Mouse (Mus musculus) embryo, embryonic 9.5 days (tissue): ENCODE results near the gene Ntn3.

Source experiments
- DNase-seq: peaks from one replicate; pipeline ENCODE4 v3.0.0-alpha.2; 2017; ENCODE audit errors: extremely low spot score

Ntn3 gene

DNA sequence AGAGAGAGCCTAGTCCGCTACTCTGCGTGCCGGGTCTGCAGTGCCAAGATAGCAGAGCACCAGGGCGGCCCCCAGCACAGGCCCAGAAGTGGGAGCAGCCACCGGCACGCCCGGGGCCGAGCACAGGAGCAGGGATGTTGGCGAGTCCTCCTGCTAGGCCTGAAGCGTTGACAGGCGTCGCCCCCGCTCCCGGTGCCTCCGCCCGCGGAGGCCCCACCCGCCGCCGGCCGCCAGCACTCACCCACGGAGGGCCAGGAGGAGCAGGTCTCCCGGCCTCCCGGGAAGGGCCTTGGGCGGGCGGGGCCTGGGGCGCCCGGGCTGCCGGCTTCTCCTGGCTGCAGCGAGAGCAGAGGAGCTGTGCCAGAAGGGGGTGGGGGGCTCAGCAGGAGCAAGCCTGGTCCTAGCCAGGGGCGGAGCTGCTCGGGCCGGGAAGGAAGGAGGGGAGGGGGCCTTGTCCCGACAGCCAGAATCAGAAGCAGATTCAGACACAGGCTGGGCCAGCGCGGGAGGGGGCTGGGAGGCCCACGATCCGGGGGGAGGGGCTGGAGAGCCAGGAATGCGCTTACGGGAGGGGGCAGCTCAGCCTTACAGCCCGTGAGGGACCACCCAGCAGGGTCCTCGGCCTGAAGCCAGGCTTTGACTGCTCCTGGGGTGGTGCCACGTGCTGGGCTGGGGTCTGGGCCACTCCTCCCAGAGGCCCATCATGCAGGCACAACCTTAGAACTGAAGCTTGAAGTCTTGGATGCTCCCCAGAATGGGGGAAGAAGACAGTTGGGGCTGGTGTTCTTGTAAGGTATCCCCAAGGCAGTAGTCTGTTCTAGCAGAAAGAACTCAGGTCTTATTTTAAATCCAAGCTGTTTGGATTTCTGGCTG, at the start of gene Ntn3:
Gene Ntn3 (minus strand): TSS at position 489 of the 873 bp plus-strand sequence.
- DNase-seq, result peak; percentile 86

DNA sequence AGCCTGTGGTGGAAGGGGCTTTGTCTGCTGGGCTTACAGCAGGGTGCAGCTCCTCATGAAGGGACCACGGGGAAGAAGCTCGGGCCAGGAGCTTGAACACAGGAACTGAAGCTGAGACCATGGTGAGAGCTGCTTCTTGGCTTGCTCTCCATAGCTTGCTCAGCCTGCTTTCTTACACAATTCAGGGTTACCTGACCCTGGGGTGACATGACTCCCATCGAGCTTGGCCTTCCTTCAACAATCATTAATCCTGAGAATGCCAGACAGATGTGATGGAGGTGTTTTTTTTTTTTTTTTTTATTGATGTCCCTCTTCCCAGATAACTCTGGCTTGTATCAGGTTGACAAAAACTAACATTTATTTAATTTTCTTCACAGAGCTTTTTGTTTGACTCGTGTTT, 49.6 kb upstream of the Ntn3 start:
- no peak for DNase-seq

DNA sequence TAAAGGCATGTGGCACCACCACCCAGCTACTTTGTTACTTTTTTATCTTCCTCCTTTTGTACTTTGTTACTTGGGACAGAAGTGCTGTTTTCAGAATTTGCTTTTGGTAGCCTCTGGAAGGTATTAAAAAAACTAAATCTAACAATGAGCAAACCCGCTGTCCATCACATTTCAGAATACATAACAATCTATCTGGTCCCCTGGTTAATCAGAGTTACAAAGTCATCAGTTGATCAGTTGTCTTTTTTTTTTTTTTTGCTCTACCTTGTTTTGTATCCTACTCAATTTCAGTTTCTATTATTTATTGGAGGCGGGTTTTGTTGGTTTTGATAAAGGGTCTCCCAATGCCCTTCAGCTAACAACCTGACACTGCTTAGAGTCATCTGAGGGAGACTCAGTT, 43.0 kb upstream of the Ntn3 start:
- no peak for DNase-seq

DNA sequence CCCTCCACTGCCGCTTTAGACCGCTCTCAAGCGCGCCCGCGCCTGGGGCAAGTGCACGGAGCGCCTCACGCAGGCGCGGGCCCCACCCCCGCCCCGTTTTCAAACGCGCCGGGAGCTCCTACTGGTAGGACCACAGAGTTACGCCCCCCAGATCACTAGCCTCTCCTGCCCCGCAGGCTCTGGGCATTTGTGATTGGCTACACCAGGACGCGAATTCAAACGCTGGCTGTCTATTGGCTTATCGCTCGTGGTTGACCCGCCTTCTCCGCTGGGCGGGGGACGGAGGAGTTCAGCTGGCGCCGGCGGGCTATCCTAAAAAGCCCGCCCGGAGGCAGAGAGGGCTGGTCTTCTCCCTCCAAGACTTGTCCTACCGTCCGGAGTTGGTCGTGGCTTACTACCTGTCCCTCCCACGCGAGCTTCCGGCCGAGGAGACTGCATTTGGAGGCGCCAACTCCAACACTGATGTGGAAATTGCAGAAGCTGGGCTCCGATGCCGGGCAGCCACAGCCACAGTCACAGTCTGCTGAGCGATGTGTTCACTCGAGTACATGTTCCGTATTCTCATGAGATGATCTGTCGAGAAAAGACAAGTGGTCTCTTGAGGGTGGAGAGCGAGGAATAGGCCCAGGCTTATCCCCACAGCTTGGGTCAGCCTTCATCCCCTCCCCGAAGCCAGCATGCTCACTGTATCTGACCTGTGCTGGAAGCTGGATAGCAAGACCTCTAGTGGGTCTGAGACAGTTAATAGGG, 42.2 kb upstream of the Ntn3 start, which contains the start of gene Ccnf:
Gene Ccnf (minus strand): TSS at position 165 of the 750 bp plus-strand sequence.
- DNase-seq, result peak; percentile 98

DNA sequence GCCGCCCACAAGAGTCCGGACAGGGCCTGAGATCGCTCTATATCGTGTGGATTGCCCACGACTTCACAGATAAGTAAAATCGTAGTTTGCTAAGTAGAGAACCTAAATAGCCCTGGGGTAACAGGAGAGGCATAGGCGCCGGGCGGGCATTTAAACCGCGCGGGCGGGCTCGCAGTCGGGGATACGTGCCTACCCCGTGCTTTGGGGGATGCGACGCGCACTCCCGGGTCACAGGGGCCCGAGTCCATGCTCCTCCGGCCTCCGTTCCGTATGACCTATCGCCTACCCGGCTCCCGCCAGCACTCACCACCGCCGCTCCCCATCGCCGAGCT, 41.6 kb upstream of the Ntn3 start:
- no peak for DNase-seq

DNA sequence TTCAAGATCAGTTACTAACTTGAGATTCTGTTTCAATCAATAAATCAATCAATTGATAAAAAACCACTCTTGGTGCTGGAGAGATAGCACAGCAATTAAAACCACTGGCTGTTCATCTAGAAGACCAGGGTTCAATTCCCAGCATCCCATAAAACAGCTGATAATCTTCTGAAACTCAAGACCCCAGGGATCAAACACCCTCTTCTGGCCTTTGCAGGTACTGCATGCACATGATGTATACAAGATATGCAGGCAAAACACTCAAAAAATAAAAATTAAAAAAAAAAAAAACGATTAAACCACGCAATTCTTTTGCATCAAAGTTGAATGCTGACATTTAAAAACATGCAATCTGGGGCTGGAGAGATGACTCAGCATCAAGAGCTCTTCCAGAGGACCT, 39.3 kb upstream of the Ntn3 start:
- no peak for DNase-seq

DNA sequence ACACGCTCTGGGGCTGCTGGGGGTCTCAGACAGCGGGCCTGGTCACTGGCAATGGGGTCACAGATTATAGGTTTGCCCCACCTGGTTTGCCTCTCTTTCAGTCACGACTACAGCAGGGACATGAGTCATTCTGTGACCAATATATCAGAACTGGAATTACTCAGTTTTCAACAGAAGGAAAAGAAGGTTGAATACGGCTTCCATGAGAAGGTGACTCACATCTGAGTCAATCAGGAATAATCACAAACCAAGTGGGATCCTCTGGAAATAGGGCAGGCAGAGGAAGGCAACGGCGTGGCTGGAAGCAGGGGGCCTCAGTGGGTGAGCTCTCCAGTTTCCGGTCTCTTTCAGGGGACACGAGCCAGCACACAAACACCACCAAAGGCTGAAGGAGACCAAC, 34.7 kb upstream of the Ntn3 start:
- DNase-seq, result no peak

DNA sequence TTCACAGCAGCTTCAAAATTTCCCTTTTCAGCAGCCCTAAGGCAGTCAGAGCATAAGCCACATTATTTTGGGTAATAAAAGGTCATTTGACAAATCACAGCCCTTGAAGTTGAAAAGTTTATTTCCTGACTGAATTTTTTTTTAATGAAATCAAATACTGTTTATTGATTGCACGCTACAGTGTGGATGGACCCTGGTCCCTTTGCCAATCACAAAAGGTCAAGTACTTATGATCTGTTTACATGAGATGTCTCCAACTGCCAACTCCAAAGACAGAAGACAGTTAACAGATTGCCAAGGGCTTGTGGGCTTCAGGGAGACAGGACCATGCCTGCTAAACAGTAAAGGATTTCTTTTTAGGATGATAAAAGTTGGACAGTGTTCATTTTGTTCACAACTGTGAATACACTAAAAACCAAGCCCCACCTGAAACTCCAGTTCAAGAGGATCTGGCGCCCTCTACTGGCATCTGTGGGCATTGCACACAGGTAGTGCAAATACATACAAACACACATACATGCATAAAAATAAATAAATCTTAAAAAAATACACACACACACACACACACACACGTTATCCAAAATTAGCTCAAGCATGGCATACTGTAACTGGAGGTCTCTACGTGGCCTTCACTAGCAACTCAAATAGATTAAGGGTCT, 34.1 kb upstream of the Ntn3 start:
- peak; percentile 27 for DNase-seq

DNA sequence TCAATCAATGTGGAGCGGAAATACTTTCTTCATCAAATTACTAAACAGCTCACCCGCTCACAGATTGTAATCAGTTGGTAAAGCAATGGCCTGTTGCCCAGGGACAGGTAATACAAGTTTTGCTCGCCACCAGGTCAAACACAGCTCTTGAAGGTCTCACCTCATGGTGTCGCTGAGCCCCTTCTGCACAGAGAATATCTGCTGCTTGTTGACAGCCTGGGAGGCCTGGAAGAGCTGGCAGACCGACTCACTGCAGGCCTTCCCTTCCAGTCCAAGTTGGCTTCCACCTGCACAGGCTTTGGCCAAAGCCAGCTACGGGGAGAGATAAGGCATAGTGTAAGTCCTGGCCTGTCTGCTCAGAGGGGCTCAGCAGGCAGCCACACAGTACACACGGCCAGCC, 27.6 kb upstream of the Ntn3 start:
- no peak for DNase-seq

DNA sequence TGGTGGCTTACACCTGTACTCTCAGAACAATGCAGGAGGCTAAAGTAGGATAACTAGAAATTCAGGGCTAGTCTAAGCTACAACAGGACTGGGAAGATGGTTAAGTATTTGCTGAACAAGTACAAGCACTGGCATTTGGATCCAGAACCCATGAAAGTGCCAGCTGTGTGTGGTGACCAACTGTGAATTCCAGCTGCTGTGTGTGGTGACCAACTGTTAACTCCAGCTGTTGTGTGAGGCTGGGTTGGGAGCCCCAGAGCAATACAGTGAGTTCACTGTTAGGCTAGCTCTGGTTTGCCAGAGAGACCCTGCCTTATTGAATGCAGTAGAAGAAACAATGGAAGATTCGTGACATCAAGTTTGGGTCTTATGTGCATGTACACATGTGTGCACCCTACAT, 27.1 kb upstream of the Ntn3 start:
- DNase-seq, result no peak

DNA sequence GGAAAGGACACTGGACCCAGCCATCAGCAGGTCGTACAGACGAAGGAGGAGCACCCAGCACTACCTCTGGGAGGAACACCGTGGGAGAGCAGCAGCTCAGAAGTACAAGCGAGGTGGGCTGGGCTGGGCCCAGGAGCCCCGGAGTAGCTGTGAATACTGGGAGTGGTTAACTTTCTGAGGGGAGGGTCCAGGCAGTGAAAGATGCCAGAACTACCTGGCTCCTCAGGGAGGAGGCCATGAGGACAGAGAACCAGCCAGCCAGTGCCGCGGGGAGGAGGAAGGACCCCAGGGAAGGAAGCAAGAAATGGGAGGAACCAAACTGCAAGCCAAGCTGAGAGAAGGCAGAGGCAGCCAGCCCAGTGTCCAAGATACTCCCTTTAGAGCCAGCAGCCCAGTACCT, 18.6 kb upstream of the Ntn3 start:
- no peak for DNase-seq

DNA sequence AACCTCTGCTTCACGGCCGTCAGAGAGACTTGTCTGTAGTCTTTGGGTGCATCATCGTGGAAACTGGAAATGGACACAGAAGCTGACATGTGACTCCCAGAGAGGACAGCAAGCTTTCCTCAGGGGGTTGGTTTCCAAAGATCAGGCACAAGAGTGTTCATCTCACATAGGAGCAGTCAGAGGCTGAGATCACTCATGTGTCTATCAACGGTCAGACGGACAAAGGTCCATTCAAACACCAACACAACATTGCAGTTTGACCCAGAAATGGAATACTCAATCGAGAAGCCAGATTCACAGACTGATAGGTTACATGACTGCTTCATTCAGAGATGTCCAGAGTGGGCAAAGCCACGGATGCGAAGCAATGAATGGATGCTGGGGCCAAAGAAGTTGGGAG, 17.4 kb upstream of the Ntn3 start:
- DNase-seq, result no peak

DNA sequence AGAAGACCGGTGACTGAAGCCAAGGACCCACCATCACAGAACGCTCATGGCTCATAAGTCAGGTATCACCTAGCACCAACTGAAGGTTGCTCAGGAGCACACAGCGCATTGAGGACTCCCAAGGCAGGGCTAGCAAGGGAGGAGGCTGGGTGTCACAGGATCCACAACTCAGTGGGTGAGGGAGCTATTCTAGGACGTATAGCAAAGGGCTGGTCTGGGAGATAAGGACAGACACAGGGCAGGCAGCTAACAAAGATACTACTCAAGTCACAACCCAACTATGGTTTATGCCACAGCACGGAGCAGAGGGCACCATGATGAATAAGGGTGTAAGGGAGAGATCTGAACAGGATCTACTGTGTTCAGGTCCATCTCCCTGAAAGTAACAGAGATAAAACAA, 16.5 kb upstream of the Ntn3 start:
- no peak for DNase-seq

DNA sequence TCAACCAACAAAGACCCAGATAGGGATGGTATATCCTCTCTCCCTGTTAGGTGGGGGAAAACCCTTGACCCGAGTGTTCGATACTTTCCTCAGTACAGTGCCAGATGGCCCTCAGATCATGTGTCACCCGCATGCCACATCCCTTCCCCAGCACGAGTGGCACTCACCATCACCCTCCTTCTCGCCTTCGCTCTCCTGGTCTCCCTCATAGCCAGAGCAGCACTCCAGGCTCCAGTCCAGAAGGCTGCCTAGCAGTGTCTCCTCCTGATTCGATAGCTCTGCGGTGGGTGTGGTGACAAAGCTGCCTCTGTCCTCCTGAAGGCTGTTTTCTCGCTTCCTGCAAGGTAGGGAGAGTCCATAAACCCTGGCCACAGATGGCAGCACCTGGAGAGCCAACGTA, 15.4 kb upstream of the Ntn3 start:
- no peak for DNase-seq

DNA sequence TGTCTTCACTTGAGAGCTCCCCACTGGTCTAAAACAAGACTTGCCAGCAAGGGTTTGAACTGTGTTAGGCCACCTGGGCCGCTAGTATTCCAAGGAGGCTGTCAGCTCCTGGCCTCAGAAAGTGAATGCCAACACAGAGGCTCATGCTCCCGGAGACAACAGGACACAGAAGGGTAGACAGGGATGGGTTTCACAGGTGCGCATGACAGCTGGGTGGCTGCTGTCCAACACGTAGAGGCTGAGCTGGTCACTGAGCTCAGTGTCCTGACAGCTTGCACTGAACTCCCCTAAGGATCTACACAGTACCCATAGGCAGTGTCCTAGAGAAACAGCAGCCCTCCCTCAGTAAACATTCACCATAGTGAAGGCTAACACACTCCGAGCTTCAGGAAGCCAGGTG, 14.2 kb upstream of the Ntn3 start:
- no peak for DNase-seq

DNA sequence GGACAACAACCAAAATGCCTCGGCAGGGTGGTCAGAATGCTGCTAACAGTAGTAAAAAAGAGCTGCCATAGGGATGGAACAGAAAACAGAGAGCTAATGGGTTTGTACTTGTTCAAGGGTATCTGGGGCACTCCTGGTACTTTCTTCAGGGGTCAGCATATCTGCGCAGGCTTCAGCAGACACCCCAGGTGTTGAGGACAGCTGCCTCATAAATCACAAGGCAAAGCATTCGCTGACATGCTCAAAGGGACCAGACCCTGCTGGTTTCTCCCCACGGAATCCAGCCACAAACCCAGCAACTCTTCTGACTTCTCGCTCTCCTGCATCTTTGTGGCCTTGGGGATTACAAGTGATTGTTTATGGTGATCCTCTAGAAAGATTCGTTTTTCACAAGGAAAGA, 13.3 kb upstream of the Ntn3 start:
- DNase-seq, result no peak

DNA sequence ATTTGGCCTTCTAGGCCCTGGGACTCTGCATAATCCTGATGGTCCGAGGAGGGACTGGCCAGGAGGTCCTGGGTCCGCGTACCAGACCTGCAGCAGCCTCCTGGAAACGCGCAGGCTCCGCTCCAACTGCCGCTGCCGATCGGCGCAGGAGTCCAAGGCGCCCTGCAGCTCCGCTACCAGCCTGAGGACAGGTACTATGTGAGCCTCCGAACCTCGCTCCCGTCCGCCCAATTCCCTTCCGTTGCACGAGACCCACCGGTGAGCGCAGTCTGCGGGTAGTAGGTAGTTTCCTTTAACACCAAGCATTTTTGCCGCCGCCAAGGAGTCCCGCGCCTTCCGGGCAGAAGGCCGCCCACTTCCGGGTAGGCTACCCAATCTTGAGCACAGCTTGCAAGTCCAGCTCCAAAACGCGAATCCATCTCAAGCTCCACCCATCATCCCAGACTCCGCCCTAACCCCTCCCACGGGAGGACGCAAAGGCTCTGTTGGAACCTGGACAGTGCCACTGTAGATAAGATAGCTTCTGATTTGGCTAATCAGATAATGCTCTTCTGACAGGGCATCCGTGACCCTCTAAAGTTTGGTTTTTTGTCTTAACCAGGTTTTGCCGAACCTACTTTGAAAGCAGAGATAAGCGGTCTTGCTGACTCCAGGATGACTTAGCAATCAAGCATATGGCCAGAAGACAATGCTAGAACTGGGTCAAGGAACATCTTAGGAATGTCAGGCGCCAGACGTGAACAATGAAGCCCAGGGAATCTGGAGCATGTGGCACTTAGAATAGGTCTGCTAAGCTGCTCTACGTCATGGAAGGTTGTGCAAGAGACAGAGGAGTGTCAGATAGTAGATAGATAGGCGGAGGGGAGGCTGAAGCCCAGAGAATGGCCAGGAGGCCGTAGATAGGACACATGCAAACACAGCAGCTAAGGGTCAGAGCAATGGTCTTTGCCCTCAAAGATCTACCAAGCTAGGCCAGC, 11.4 kb upstream of the Ntn3 start, which contains the start of gene Tedc2:
Gene Tedc2 (minus strand): TSS at position 417 of the 977 bp plus-strand sequence.
- peak; percentile 95 for DNase-seq

DNA sequence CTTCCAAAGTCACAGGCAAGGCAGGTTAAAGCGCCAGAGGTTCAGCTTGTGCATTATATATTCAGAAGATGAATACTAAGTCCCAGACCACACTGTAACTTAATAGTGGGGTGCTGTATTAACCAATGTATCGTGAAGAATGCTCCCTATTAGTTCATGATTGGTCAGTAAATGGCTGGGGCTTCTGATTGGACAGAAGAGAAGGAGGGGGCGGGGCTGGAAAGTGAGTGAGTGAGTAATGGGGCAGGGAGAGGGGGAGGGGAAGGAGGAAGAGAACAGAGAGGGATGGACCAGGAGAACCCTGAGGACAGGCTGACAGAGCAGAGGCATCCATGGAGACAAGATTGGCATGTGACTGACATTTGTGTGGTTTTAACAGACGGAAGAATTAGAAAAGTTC, 7.5 kb upstream of the Ntn3 start:
- peak; percentile 21 for DNase-seq

DNA sequence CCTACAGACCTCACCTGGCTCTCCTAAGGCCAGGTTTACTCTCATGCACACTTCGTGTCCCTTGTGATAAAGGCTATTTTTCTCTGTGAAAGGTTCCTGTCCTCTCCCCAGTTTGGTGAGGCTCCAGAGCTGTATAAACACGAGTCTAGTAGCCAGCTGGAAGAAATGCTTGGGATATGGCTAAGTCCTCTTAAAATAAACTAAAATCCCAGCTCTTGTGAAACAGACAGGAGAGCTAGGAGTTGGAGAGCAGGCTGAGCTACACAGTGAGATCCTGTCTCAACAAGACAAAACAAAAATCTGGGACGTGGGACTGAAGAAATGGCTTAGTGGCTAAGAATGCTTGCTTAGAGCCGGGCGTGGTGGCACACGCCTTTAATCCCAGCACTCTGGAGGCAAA, 3.9 kb upstream of the Ntn3 start:
- no peak for DNase-seq

DNA sequence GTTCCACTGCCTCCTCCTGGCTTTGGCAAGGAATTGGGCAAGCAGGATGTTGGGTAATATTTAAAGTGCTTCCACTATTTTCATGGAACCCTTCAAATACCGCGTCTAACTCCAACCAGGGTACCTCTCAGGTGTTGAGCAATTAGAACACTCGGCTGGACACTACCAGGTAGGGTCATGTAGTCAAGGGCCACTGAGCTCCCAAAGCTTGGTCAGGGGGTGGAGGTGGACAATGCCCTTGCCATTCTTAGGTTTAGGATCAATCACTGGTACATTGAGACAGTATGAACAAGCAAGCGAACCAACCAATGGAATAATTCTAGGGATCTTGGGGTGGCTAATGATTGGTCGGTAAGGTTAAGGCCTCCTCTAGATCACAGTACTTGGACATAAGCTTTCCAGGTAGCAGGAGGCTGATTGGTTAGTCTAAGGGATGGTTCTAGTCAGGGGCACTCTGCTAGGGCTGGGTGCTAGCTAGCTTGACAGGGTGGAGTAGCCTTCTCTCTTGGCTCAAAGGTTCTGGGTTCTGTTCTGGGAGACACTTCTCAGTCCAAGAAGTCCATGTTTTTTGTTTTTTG, 3.2 kb upstream of the Ntn3 start:
- no peak for DNase-seq
